Mouse (Mus musculus): ENCODE data around the gene Hyal3. TPM values are rescaled to one million over a fixed set of nuclear protein-coding genes. Genes with fewer than 3 reads are reported as not detected.

Hyal3 gene
- polyA plus RNA-seq, 1 experiment: 0.54 TPM

- Histone ChIP-seq H3K36me3 (ENCODE audit: control insufficient read depth, insufficient read depth, low read length) (no peaks in the 10 kb centered on the region), H3K4me3 (ENCODE audit: extremely low read depth, insufficient read depth, insufficient read length) (no peak overlapping the region), H3K27ac (ENCODE audit: insufficient read depth, low read length) (no peak overlapping the region), H3K27me3 (ENCODE audit: control insufficient read depth, insufficient read depth, low read length) (no peaks in the 10 kb centered on the region), H3K4me1 (ENCODE audit: control insufficient read depth, insufficient read depth, insufficient read length) (peaks cover 13% of the 10 kb centered on the region)
- TF ChIP-seq CTCF (IDR thresholded peaks at IDR 0.05; ENCODE audit: extremely low read depth, insufficient read depth, insufficient read length, insufficient replicate concordance): no peak
- DNase-seq (ENCODE audit: low read depth in 1 of 2, low spot score in 2 of 2): no peak
- WGBS: 87% methylated on average over 9 of the region's 9 CpGs
Observed at GRCm38 (mm10) chr9:107607653-107608245, 27.1 kb downstream of the Hyal3 start.

GRCm38 (mm10) chr9:107608741-107609432 lies 28.3 kb downstream of the Hyal3 start, which contains the start of gene Sema3b:
TSS of gene Sema3b (minus strand) at chr9:107609229.
- Histone ChIP-seq H3K27me3 (ENCODE audit: control insufficient read depth, insufficient read depth, low read length) (no peaks in the 10 kb centered on the region), H3K36me3 (ENCODE audit: control insufficient read depth, insufficient read depth, low read length) (peaks cover 4% of the 10 kb centered on the region; the same call in 1 of the 2 replicates), H3K27ac (ENCODE audit: insufficient read depth, low read length) (no peak within 1 kb of the TSS), H3K4me1 (ENCODE audit: control insufficient read depth, insufficient read depth, insufficient read length) (peaks cover 3% of the 10 kb centered on the region), H3K4me3 (ENCODE audit: extremely low read depth, insufficient read depth, insufficient read length) (no peak within 1 kb of the TSS)
- 72% methylated on average over 12 of the region's 12 CpGs for WGBS
- TF ChIP-seq CTCF (IDR thresholded peaks at IDR 0.05; ENCODE audit: extremely low read depth, insufficient read depth, insufficient read length, insufficient replicate concordance) (no peak), POLR2A (IDR thresholded peaks at IDR 0.05; ENCODE audit: low read depth, low read length) (no peak)
- no peak for DNase-seq (ENCODE audit: low read depth in 1 of 2, low spot score in 2 of 2)

GRCm38 (mm10) chr9:107609433-107609830 lies 28.8 kb downstream of the Hyal3 start:
- peaks cover 8% of the 10 kb centered on the region for H3K36me3 ChIP-seq (ENCODE audit: control insufficient read depth, insufficient read depth, low read length)
- TF ChIP-seq CTCF (IDR thresholded peaks at IDR 0.05; ENCODE audit: extremely low read depth, insufficient read depth, insufficient read length, insufficient replicate concordance): no peak
- TF ChIP-seq POLR2A (IDR thresholded peaks at IDR 0.05; ENCODE audit: low read depth, low read length): no peak
- DNase-seq (ENCODE audit: low read depth in 1 of 2, low spot score in 2 of 2): no peak
- H3K4me1 ChIP-seq (ENCODE audit: control insufficient read depth, insufficient read depth, insufficient read length): peaks cover 3% of the 10 kb centered on the region
- H3K4me3 ChIP-seq (ENCODE audit: extremely low read depth, insufficient read depth, insufficient read length): no peak overlapping the region
- no peak overlapping the region for H3K27ac ChIP-seq (ENCODE audit: insufficient read depth, low read length)
- H3K27me3 ChIP-seq (ENCODE audit: control insufficient read depth, insufficient read depth, low read length): no peaks in the 10 kb centered on the region
- WGBS: 90% methylated on average over 4 of the region's 4 CpGs

GRCm38 (mm10) chr9:107611456-107612190 lies 31.0 kb downstream of the Hyal3 start:
- Histone ChIP-seq H3K27me3 (ENCODE audit: control insufficient read depth, insufficient read depth, low read length) (no peaks in the 10 kb centered on the region), H3K36me3 (ENCODE audit: control insufficient read depth, insufficient read depth, low read length) (peaks cover 30% of the 10 kb centered on the region), H3K27ac (ENCODE audit: insufficient read depth, low read length) (peak overlapping the region; percentile 71), H3K4me1 (ENCODE audit: control insufficient read depth, insufficient read depth, insufficient read length) (peaks cover 3% of the 10 kb centered on the region; the same call in 1 of the 2 replicates), H3K4me3 (ENCODE audit: extremely low read depth, insufficient read depth, insufficient read length) (no peak overlapping the region)
- DNase-seq (ENCODE audit: low read depth in 1 of 2, low spot score in 2 of 2): no peak
- TF ChIP-seq POLR2A (IDR thresholded peaks at IDR 0.05; ENCODE audit: low read depth, low read length): no peak
- TF ChIP-seq CTCF (IDR thresholded peaks at IDR 0.05; ENCODE audit: extremely low read depth, insufficient read depth, insufficient read length, insufficient replicate concordance): no peak
- WGBS: 33% methylated on average over 6 of the region's 6 CpGs

GRCm38 (mm10) chr9:107612191-107612944 lies 31.8 kb downstream of the Hyal3 start:
- peak overlapping the region; percentile 71 for H3K27ac ChIP-seq (ENCODE audit: insufficient read depth, low read length)
- H3K27me3 ChIP-seq (ENCODE audit: control insufficient read depth, insufficient read depth, low read length): no peaks in the 10 kb centered on the region
- H3K4me1 ChIP-seq (ENCODE audit: control insufficient read depth, insufficient read depth, insufficient read length): peaks cover 3% of the 10 kb centered on the region; the same call in 1 of the 2 replicates
- no peak; the same call in 1 of the 2 replicates for TF ChIP-seq POLR2A (IDR thresholded peaks at IDR 0.05; ENCODE audit: low read depth, low read length)
- peak; percentile 98 for TF ChIP-seq CTCF (IDR thresholded peaks at IDR 0.05; ENCODE audit: extremely low read depth, insufficient read depth, insufficient read length, insufficient replicate concordance)
- peak; percentile 88 to 97 for DNase-seq (ENCODE audit: low read depth in 1 of 2, low spot score in 2 of 2)
- 2% methylated on average over 40 of the region's 48 CpGs for whole genome bisulfite sequencing
- H3K36me3 ChIP-seq (ENCODE audit: control insufficient read depth, insufficient read depth, low read length): peaks cover 33% of the 10 kb centered on the region
- peak overlapping the region; percentile 40 for H3K4me3 ChIP-seq (ENCODE audit: extremely low read depth, insufficient read depth, insufficient read length)

GRCm38 (mm10) chr9:107612945-107613569 lies 32.4 kb downstream of the Hyal3 start:
- 11% methylated on average over 12 of the region's 12 CpGs for WGBS
- H3K4me3 ChIP-seq (ENCODE audit: extremely low read depth, insufficient read depth, insufficient read length): peak overlapping the region; percentile 40
- peaks cover 3% of the 10 kb centered on the region; the same call in 1 of the 2 replicates for H3K4me1 ChIP-seq (ENCODE audit: control insufficient read depth, insufficient read depth, insufficient read length)
- no peak for DNase-seq (ENCODE audit: low read depth in 1 of 2, low spot score in 2 of 2)
- peaks cover 38% of the 10 kb centered on the region for H3K36me3 ChIP-seq (ENCODE audit: control insufficient read depth, insufficient read depth, low read length)
- H3K27ac ChIP-seq (ENCODE audit: insufficient read depth, low read length): peak overlapping the region; percentile 62
- no peak for TF ChIP-seq CTCF (IDR thresholded peaks at IDR 0.05; ENCODE audit: extremely low read depth, insufficient read depth, insufficient read length, insufficient replicate concordance)
- TF ChIP-seq POLR2A (IDR thresholded peaks at IDR 0.05; ENCODE audit: low read depth, low read length): no peak
- no peaks in the 10 kb centered on the region for H3K27me3 ChIP-seq (ENCODE audit: control insufficient read depth, insufficient read depth, low read length)

All from spleen, adult 2 months (tissue).